Mouse (Mus musculus) hindbrain, embryonic 16.5 days (tissue): ENCODE results near the gene Nubpl. TPM values are rescaled to one million over a fixed set of nuclear protein-coding genes. Genes with fewer than 3 reads are reported as not detected.

ENCODE experiments used
- ATAC-seq: fragments of 200-750 bp; cut with Nextera tagmentation; 2 replicates; pipeline ENCODE4 v1.8.0; 2017; ENCODE audit warnings: moderate TSS enrichment, moderate library complexity
- H3K27ac ChIP-seq: fragments of 300-500 bp; sonication (generic); 2 replicates; pipeline ENCODE4 v1.5.1; 2014; ENCODE audit warnings: low read depth, mild to moderate bottlenecking, control low read depth, low read length, moderate library complexity
- H3K27me3 ChIP-seq: fragments of 300-500 bp; sonication (generic); replicated peaks from 2 replicates; pipeline ENCODE4 v1.6.1; 2014; ENCODE audit warnings: low read length; ENCODE audit not compliant: control insufficient read depth, insufficient read depth
- H3K36me3 ChIP-seq: fragments of 300-500 bp; sonication (generic); 2 replicates; pipeline ENCODE4 v1.6.1; 2014; ENCODE audit warnings: mild to moderate bottlenecking, low read length, moderate library complexity, mixed read lengths; ENCODE audit not compliant: control insufficient read depth, insufficient read depth
- H3K4me1 ChIP-seq: fragments of 300-500 bp; sonication (generic); 2 replicates; pipeline ENCODE4 v1.6.1; 2014; ENCODE audit warnings: low read depth, low read length; ENCODE audit not compliant: control insufficient read depth, insufficient read depth
- H3K4me2 ChIP-seq: fragments of 300-500 bp; sonication (generic); 2 replicates; pipeline ENCODE4 v1.6.1; 2014; ENCODE audit warnings: mild to moderate bottlenecking, low read length, control low read depth, moderate library complexity
- H3K4me3 ChIP-seq: fragments of 300-500 bp; sonication (generic); 2 replicates; pipeline ENCODE4 v1.5.1; 2014; ENCODE audit warnings: mild to moderate bottlenecking, low read length, control low read depth, moderate library complexity
- H3K9ac ChIP-seq: fragments of 300-500 bp; sonication (generic); 2 replicates; pipeline ENCODE4 v1.6.1; 2014; ENCODE audit warnings: low read depth, mild to moderate bottlenecking, control low read depth, low read length, moderate library complexity
- H3K9me3 ChIP-seq: fragments of 300-500 bp; sonication (generic); 2 replicates; pipeline ENCODE4 v1.6.1; 2014; ENCODE audit warnings: mild to moderate bottlenecking, low read length, moderate library complexity; ENCODE audit not compliant: control insufficient read depth
- WGBS: fragments of 180-500 bp; shearing (Covaris S2); extraction: QIAGEN DNeasy Blood & Tissue Kit; methylation state at CpG from one replicate; pipeline ENCODE4 v1.1.7; 2014; 5-methylcytosine and 5-hydroxymethylcytosine counted together
- polyA plus RNA-seq: library from polyadenylated mRNA; unstranded; fragments of >200 nt; fragmentation: Nextera tagmentation; extraction: Ambion mirVana; gene quantifications from 2 replicates; pipeline ENCODE4 v1.2.1, GENCODE M21; 2015

Nubpl gene
- polyA plus RNA-seq, 1 experiment from 2014 or later = 8.7 TPM

- Histone ChIP-seq H3K36me3 (no peaks in the 10 kb centered on the region), H3K9me3 (no peaks in the 10 kb centered on the region), H3K9ac (no peak overlapping the region), H3K27ac (no peak overlapping the region), H3K4me2 (no peak overlapping the region), H3K4me3 (no peak overlapping the region), H3K4me1 (no peaks in the 10 kb centered on the region), H3K27me3 (no peaks in the 10 kb centered on the region)
- ATAC-seq = no peak
- 16% methylated on average over 1 of the region's 1 CpGs for WGBS
Observed at GRCm38 (mm10) chr12:52276320-52276719, 178.8 kb downstream of the Nubpl start.

GRCm38 (mm10) chr12:52281232-52281631 lies 183.7 kb downstream of the Nubpl start:
- H3K9ac ChIP-seq = no peak overlapping the region
- WGBS = 57% methylated on average over 1 of the region's 1 CpGs
- H3K4me3 ChIP-seq = no peak overlapping the region
- no peaks in the 10 kb centered on the region for H3K27me3 ChIP-seq
- H3K36me3 ChIP-seq = no peaks in the 10 kb centered on the region
- H3K9me3 ChIP-seq = no peaks in the 10 kb centered on the region
- H3K4me2 ChIP-seq = no peak overlapping the region
- no peaks in the 10 kb centered on the region for H3K4me1 ChIP-seq
- H3K27ac ChIP-seq = no peak overlapping the region
- no peak for ATAC-seq

GRCm38 (mm10) chr12:52284471-52284870 lies 186.9 kb downstream of the Nubpl start:
- Histone ChIP-seq H3K27ac (no peak overlapping the region), H3K4me3 (no peak overlapping the region), H3K9me3 (no peaks in the 10 kb centered on the region), H3K27me3 (no peaks in the 10 kb centered on the region), H3K9ac (no peak overlapping the region), H3K4me2 (no peak overlapping the region), H3K36me3 (no peaks in the 10 kb centered on the region), H3K4me1 (peaks cover 7% of the 10 kb centered on the region)
- no peak for ATAC-seq

GRCm38 (mm10) chr12:52286802-52287201 lies 189.3 kb downstream of the Nubpl start:
- H3K4me3 ChIP-seq = no peak overlapping the region
- 67% methylated on average over 3 of the region's 3 CpGs for WGBS

GRCm38 (mm10) chr12:52288537-52288936 lies 191.0 kb downstream of the Nubpl start:
- H3K4me2 ChIP-seq = no peak overlapping the region

More at GRCm38 (mm10) chr12:52286802-52287201, 189.3 kb downstream of the Nubpl start:
- H3K4me2 ChIP-seq = no peak overlapping the region
- peaks cover 7% of the 10 kb centered on the region for H3K4me1 ChIP-seq
- H3K9me3 ChIP-seq = no peaks in the 10 kb centered on the region
- H3K9ac ChIP-seq = no peak overlapping the region
- H3K36me3 ChIP-seq = no peaks in the 10 kb centered on the region
- H3K27me3 ChIP-seq = no peaks in the 10 kb centered on the region
- no peak for ATAC-seq
- no peak overlapping the region for H3K27ac ChIP-seq

GRCm38 (mm10) chr12:52288941-52289567 lies 191.5 kb downstream of the Nubpl start:
- Histone ChIP-seq H3K27ac (no peak overlapping the region), H3K4me1 (peaks cover 7% of the 10 kb centered on the region), H3K9me3 (no peaks in the 10 kb centered on the region), H3K9ac (no peak overlapping the region; the same call in 1 of the 2 replicates), H3K36me3 (no peaks in the 10 kb centered on the region), H3K4me3 (no peak overlapping the region), H3K4me2 (peak overlapping the region; percentile 27), H3K27me3 (no peaks in the 10 kb centered on the region)
- ATAC-seq = peak; percentile 86
- 42% methylated on average over 11 of the region's 11 CpGs for WGBS

More at GRCm38 (mm10) chr12:52288537-52288936, 191.0 kb downstream of the Nubpl start:
- Histone ChIP-seq H3K9me3 (no peaks in the 10 kb centered on the region), H3K36me3 (no peaks in the 10 kb centered on the region), H3K4me3 (no peak overlapping the region), H3K9ac (no peak overlapping the region), H3K27me3 (no peaks in the 10 kb centered on the region), H3K4me1 (peaks cover 7% of the 10 kb centered on the region), H3K27ac (no peak overlapping the region)
- WGBS = 66% methylated on average over 4 of the region's 4 CpGs
- no peak for ATAC-seq

- H3K4me1 ChIP-seq = peaks cover 7% of the 10 kb centered on the region
- no peak overlapping the region for H3K4me2 ChIP-seq
- no peak for ATAC-seq
- H3K9me3 ChIP-seq = no peaks in the 10 kb centered on the region
- 61% methylated on average over 10 of the region's 10 CpGs for WGBS
- no peak overlapping the region for H3K4me3 ChIP-seq
- no peak overlapping the region for H3K27ac ChIP-seq
- H3K27me3 ChIP-seq = no peaks in the 10 kb centered on the region
- no peaks in the 10 kb centered on the region for H3K36me3 ChIP-seq
- H3K9ac ChIP-seq = no peak overlapping the region
Observed at GRCm38 (mm10) chr12:52289594-52289993, 192.1 kb downstream of the Nubpl start.

GRCm38 (mm10) chr12:52293931-52294330 lies 196.4 kb downstream of the Nubpl start:
- peaks cover 4% of the 10 kb centered on the region for H3K4me1 ChIP-seq
- no peaks in the 10 kb centered on the region for H3K36me3 ChIP-seq
- H3K4me3 ChIP-seq = no peak overlapping the region
- no peak overlapping the region for H3K9ac ChIP-seq
- H3K9me3 ChIP-seq = no peaks in the 10 kb centered on the region
- 71% methylated on average over 2 of the region's 2 CpGs for WGBS
- H3K27me3 ChIP-seq = no peaks in the 10 kb centered on the region
- ATAC-seq = no peak
- H3K4me2 ChIP-seq = no peak overlapping the region
- H3K27ac ChIP-seq = no peak overlapping the region

GRCm38 (mm10) chr12:52297988-52298387 lies 200.5 kb downstream of the Nubpl start:
- H3K27ac ChIP-seq = no peak overlapping the region
- WGBS = 93% methylated on average over 2 of the region's 2 CpGs
- no peak for ATAC-seq
- H3K4me2 ChIP-seq = no peak overlapping the region
- no peaks in the 10 kb centered on the region for H3K9me3 ChIP-seq
- no peaks in the 10 kb centered on the region for H3K27me3 ChIP-seq
- no peaks in the 10 kb centered on the region for H3K4me1 ChIP-seq
- H3K9ac ChIP-seq = no peak overlapping the region
- no peaks in the 10 kb centered on the region for H3K36me3 ChIP-seq
- no peak overlapping the region for H3K4me3 ChIP-seq
